Mouse (Mus musculus): ENCODE measurements around the gene Secisbp2. TPM values are rescaled to one million over a fixed set of nuclear protein-coding genes. Genes with fewer than 3 reads are reported as not detected.

Gene Secisbp2
- polyA plus RNA-seq, 1 experiment from 2014 or later: 21.2 TPM

DNA sequence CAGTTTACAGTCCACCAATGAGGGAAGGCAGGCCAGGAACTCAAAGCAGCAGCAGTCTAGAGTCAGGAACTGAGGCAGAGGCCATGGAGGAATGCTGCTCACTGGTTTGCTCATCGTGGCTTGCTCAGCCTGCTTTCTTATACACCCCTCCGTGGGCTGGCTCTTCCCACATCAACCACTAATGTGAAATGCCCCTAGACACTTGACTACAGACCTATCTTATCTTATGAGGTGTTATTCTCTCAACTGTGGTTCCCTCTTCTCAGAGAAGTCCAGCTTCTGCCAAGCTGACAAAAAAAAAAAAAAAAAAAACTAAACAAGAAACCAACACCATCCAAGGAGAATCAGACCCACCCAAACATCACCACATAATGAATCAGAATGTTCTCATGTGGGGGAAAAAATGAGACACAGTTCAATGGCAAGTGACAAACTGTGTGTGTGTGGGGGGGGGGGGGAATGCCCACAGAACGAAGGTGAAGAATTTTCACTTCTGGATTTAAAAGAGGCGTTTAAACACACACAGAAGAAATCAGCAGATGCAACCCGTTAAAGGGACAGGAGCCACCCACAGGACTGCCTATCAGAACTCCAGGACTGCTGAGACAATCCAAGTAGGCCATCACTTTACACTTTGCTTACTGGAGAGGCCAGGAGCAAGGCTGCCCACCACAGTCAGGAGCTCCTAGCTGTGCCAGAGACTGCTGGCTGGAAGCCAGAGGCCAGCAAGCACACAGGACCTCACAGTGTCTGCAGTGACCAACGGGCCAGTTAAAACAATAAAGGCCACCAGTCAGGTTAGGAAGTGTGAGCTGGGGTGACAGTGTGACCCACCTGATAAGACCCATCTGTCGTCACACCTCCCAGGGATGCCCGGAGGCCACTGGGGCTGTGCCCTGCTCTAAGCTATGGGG lies 65.1 kb downstream of the Secisbp2 start:
- H3K9ac ChIP-seq (ENCODE audit: low read length): no peak overlapping the region
- no peak for TF ChIP-seq CTCF (IDR thresholded peaks at IDR 0.05; ENCODE audit: low read depth)
- no peak for TF ChIP-seq EP300 (optimal IDR thresholded peaks at IDR 0.05)
- H3K27ac ChIP-seq (replicated peaks): no peak overlapping the region
- no peak overlapping the region for H3K4me3 ChIP-seq (ENCODE audit: low read depth, low read length)
- DNase-seq (ENCODE audit: low spot score) (no peak), ATAC-seq (ENCODE audit: low FRiP score, low TSS enrichment) (no peak)
- no peaks in the 10 kb centered on the region for H3K4me1 ChIP-seq (replicated peaks; ENCODE audit: control insufficient read depth, insufficient read depth)
- no peaks in the 10 kb centered on the region for H3K9me3 ChIP-seq (ENCODE audit: control insufficient read depth, low read length)
- H3K36me3 ChIP-seq (ENCODE audit: control insufficient read depth, insufficient read depth, low read length): no peaks in the 10 kb centered on the region
- WGBS: 56% methylated on average over 8 of the region's 8 CpGs
- H3K4me2 ChIP-seq (replicated peaks; ENCODE audit: low read depth): no peak overlapping the region
- H3K27me3 ChIP-seq (ENCODE audit: control insufficient read depth, insufficient read depth, low read length): no peaks in the 10 kb centered on the region

DNA sequence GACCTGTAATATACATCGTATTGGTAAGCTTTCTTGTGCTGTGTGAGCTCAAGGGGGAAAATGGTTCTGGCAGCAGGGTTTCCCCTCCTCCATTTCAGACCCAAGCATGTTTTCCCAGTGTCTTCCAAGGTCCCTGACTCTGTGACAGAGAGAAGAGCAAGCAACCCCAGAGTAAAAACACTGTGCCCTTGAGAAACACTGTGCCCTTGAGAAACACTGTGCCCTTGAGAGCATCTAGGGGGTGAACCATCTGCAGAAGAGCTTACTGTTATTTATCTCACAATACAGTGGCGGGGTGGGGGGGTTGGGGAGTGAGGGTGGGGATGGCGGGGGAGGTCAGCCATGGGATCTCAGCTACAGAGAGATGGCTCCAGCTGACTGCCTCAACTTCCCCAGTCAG lies 67.8 kb downstream of the Secisbp2 start:
- no peaks in the 10 kb centered on the region for H3K4me1 ChIP-seq (replicated peaks; ENCODE audit: control insufficient read depth, insufficient read depth)
- no peaks in the 10 kb centered on the region for H3K36me3 ChIP-seq (ENCODE audit: control insufficient read depth, insufficient read depth, low read length)
- ATAC-seq (ENCODE audit: low FRiP score, low TSS enrichment): no peak
- H3K4me3 ChIP-seq (ENCODE audit: low read depth, low read length): no peak overlapping the region
- 79% methylated on average over 3 of the region's 3 CpGs for WGBS
- no peaks in the 10 kb centered on the region for H3K9me3 ChIP-seq (ENCODE audit: control insufficient read depth, low read length)
- no peak overlapping the region for H3K4me2 ChIP-seq (replicated peaks; ENCODE audit: low read depth)
- H3K27me3 ChIP-seq (ENCODE audit: control insufficient read depth, insufficient read depth, low read length): no peaks in the 10 kb centered on the region
- H3K27ac ChIP-seq (replicated peaks): no peak overlapping the region
- TF ChIP-seq EP300 (optimal IDR thresholded peaks at IDR 0.05): no peak
- no peak for TF ChIP-seq CTCF (IDR thresholded peaks at IDR 0.05; ENCODE audit: low read depth)
- no peak for DNase-seq (ENCODE audit: low spot score)
- H3K9ac ChIP-seq (ENCODE audit: low read length): no peak overlapping the region

DNA sequence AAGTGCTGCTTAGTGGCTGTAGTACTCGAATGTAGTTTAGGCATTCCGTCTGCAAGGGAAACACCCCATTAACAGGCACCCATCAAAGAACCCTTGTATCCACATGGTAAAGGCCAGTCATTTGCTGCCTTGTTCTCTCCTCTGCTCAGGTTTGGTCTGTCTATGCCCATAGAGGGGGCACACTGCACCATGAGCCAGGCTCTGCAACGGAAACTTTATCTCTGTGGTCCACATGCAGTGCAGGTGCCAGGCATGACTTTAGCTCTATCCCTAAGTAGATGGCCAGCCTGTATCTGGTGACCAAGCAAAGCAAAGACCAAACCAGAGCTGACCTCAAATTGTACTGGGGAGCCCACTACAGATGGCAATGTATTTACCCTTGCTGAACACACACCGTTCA lies 69.1 kb downstream of the Secisbp2 start:
- no peaks in the 10 kb centered on the region for H3K36me3 ChIP-seq (ENCODE audit: control insufficient read depth, insufficient read depth, low read length)
- ATAC-seq (ENCODE audit: low FRiP score, low TSS enrichment): no peak
- TF ChIP-seq EP300 (optimal IDR thresholded peaks at IDR 0.05) (no peak), CTCF (IDR thresholded peaks at IDR 0.05; ENCODE audit: low read depth) (no peak)
- H3K9ac ChIP-seq (ENCODE audit: low read length): no peak overlapping the region
- 89% methylated on average over 4 of the region's 4 CpGs for WGBS
- no peaks in the 10 kb centered on the region for H3K4me1 ChIP-seq (replicated peaks; ENCODE audit: control insufficient read depth, insufficient read depth)
- no peak overlapping the region for H3K27ac ChIP-seq (replicated peaks)
- H3K9me3 ChIP-seq (ENCODE audit: control insufficient read depth, low read length): no peaks in the 10 kb centered on the region
- no peak overlapping the region for H3K4me3 ChIP-seq (ENCODE audit: low read depth, low read length)
- DNase-seq (ENCODE audit: low spot score): no peak
- H3K4me2 ChIP-seq (replicated peaks; ENCODE audit: low read depth): no peak overlapping the region
- no peaks in the 10 kb centered on the region for H3K27me3 ChIP-seq (ENCODE audit: control insufficient read depth, insufficient read depth, low read length)

DNA sequence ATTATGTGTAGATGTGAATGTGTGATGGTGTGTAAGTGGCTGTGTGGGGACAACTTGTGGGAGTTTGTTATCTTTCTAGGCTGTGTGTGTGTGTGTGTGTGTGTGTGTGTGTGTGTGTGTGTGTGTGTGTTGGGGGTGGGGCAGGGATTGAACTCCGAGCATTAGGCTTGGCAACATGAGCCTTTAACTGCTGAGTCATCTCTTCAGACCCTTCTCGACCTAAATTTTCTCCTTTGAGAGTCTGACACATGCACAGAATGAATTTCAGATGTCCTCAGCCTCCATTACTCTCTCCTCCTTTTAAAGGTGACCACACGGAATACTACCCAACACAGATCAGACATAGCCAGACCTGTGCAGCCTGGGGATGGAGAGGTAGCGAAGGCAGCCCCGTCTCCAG lies 71.6 kb downstream of the Secisbp2 start:
- Histone ChIP-seq H3K4me1 (replicated peaks; ENCODE audit: control insufficient read depth, insufficient read depth) (no peaks in the 10 kb centered on the region), H3K36me3 (ENCODE audit: control insufficient read depth, insufficient read depth, low read length) (no peaks in the 10 kb centered on the region), H3K27ac (replicated peaks) (no peak overlapping the region), H3K4me3 (ENCODE audit: low read depth, low read length) (no peak overlapping the region), H3K9ac (ENCODE audit: low read length) (no peak overlapping the region), H3K9me3 (ENCODE audit: control insufficient read depth, low read length) (no peaks in the 10 kb centered on the region), H3K4me2 (replicated peaks; ENCODE audit: low read depth) (no peak overlapping the region), H3K27me3 (ENCODE audit: control insufficient read depth, insufficient read depth, low read length) (no peaks in the 10 kb centered on the region)
- TF ChIP-seq CTCF (IDR thresholded peaks at IDR 0.05; ENCODE audit: low read depth) (no peak), EP300 (optimal IDR thresholded peaks at IDR 0.05) (no peak)
- no peak for ATAC-seq (ENCODE audit: low FRiP score, low TSS enrichment)
- 69% methylated on average over 5 of the region's 5 CpGs for WGBS
- DNase-seq (ENCODE audit: low spot score): no peak

DNA sequence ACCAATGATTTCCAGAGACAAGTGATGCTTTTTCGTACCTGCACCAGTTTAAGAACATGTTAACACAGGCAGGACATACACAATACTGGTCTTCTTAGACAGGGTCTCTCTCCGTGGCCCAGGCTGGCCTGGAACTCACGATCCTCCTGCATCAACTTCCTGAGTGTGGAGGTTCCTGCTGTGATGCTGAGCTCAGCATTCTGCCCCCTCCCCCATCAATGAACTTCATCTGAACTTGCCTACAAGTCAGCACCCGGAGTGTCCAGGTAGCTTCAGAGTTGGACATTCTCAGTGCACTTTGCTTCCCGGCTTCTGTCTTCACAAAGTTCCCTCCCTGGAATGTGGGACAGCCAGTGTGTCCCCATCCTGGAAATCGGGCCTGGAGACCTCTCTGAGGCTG lies 73.1 kb downstream of the Secisbp2 start:
- H3K4me2 ChIP-seq (replicated peaks; ENCODE audit: low read depth): no peak overlapping the region
- H3K9me3 ChIP-seq (ENCODE audit: control insufficient read depth, low read length): no peaks in the 10 kb centered on the region
- no peaks in the 10 kb centered on the region for H3K27me3 ChIP-seq (ENCODE audit: control insufficient read depth, insufficient read depth, low read length)
- no peak for ATAC-seq (ENCODE audit: low FRiP score, low TSS enrichment)
- TF ChIP-seq CTCF (IDR thresholded peaks at IDR 0.05; ENCODE audit: low read depth): no peak
- TF ChIP-seq EP300 (optimal IDR thresholded peaks at IDR 0.05): no peak
- no peaks in the 10 kb centered on the region for H3K36me3 ChIP-seq (ENCODE audit: control insufficient read depth, insufficient read depth, low read length)
- H3K4me3 ChIP-seq (ENCODE audit: low read depth, low read length): no peak overlapping the region
- H3K27ac ChIP-seq (replicated peaks): no peak overlapping the region
- H3K9ac ChIP-seq (ENCODE audit: low read length): no peak overlapping the region
- WGBS: 77% methylated on average over 6 of the region's 6 CpGs
- no peaks in the 10 kb centered on the region for H3K4me1 ChIP-seq (replicated peaks; ENCODE audit: control insufficient read depth, insufficient read depth)
- DNase-seq (ENCODE audit: low spot score): no peak

DNA sequence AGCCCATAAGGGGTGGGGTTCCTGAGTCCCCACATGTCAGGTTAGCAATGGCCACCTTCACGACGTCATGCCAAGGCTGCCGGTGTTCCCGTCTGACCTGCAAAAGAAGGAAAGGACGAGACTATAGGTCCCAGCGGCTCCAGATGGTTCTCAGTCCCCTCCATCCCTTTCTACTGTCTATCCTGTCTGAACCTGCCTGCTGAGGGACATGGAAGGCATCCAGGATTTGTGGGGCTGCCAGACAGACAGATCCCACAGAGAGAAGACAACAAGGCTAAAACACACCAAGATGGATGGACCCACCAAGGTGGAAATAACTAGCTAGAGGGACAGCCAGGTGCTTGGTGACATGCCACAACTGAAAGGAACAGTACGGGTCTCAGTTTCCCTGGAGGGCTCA lies 73.9 kb downstream of the Secisbp2 start:
- no peak overlapping the region for H3K9ac ChIP-seq (ENCODE audit: low read length)
- H3K4me1 ChIP-seq (replicated peaks; ENCODE audit: control insufficient read depth, insufficient read depth): peaks cover 3% of the 10 kb centered on the region; the same call in 1 of the 2 replicates
- ATAC-seq (ENCODE audit: low FRiP score, low TSS enrichment) (no peak), DNase-seq (ENCODE audit: low spot score) (no peak)
- no peak for TF ChIP-seq CTCF (IDR thresholded peaks at IDR 0.05; ENCODE audit: low read depth)
- TF ChIP-seq EP300 (optimal IDR thresholded peaks at IDR 0.05): no peak
- WGBS: 67% methylated on average over 7 of the region's 7 CpGs
- no peaks in the 10 kb centered on the region for H3K36me3 ChIP-seq (ENCODE audit: control insufficient read depth, insufficient read depth, low read length)
- no peaks in the 10 kb centered on the region for H3K9me3 ChIP-seq (ENCODE audit: control insufficient read depth, low read length)
- H3K27ac ChIP-seq (replicated peaks): no peak overlapping the region
- no peak overlapping the region for H3K4me3 ChIP-seq (ENCODE audit: low read depth, low read length)
- no peaks in the 10 kb centered on the region for H3K27me3 ChIP-seq (ENCODE audit: control insufficient read depth, insufficient read depth, low read length)
- no peak overlapping the region for H3K4me2 ChIP-seq (replicated peaks; ENCODE audit: low read depth)
